In the genomic region with DNA sequence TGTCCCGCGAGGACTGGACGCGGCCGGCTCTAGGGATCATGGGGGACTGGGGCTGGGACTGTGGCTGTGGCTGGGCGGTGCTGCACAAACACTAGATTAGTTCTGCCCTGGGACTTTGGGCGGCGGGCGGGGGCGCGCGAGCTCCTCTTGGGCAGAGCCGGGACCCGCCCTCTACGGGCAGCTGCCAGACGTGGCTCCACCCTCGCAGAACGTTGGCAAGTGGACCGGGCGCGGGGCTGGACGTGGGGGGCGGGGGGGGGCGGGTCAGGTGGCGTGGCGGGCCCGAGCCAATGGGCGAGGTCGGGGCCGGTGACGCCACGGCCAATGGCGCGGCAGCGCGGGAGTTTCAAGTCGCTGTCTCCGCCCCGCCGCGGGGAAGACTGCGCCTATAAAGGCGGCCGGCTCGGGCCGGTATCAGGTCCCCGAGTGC, we compare ENCODE assay signal across 9 mouse cellular contexts. TPM values are rescaled to one million over a fixed set of nuclear protein-coding genes. Genes with fewer than 3 reads are reported as not detected.
A peak's percentile ranks its signal among the peaks of the same experiment; 100 is the strongest.
DNase-seq lines count a peak whose midpoint lies in the region; ATAC-seq and TF ChIP-seq lines count a peak whose summit lies in the region.
"Not testable (repeated sequence)": the region's sequence is repeated elsewhere in the genome, so short reads cannot be mapped to it uniquely, and the experiment has no call there.
"Had no signal": no experiment of that assay in that cellular context is flagged by ENCODE, and none has a peak within 500 bp of the region (broad histone marks: within the 10 kb centered on the region; RNA-seq: fewer than 3 reads in every experiment).

Gene Hist2h3c1, plus strand, starts transcription at position 259 of the 430 bp plus-strand sequence.

- not testable (repeated sequence) for TF ChIP-seq RAD21 in CH12.LX (IDR thresholded peaks at IDR 0.05; ENCODE audit: low read depth, low read length)

- not testable (repeated sequence) for H3K79me2 ChIP-seq in CH12.LX (replicated peaks; ENCODE audit: control insufficient read depth, extremely low read depth, insufficient read depth, poor library complexity, severe bottlenecking)

- H3K9ac ChIP-seq in CH12.LX (ENCODE audit: insufficient read depth, low read depth), result peak within 1 kb of the TSS; percentile 89; the same call in 1 of the 2 replicates
- H3K9ac ChIP-seq in forebrain, embryonic 16.5 days (replicated peaks; ENCODE audit: low read depth, low read length), result peak within 1 kb of the TSS; percentile 37; the same call in 1 of the 2 replicates
- peak within 1 kb of the TSS; percentile 58 for H3K9ac ChIP-seq in kidney, embryonic 15.5 days
- H3K9ac ChIP-seq in liver, embryonic 14.5 days (replicated peaks), result peak within 1 kb of the TSS; percentile 96
- peak within 1 kb of the TSS; percentile 56; the same call in 1 of the 2 replicates for H3K9ac ChIP-seq in midbrain, embryonic 12.5 days (replicated peaks)

- ATAC-seq in forebrain, embryonic 16.5 days, result peak; percentile 87
- ATAC-seq in hematopoietic stem cell, adult 5-6 weeks (replicated peaks in 1 of 2; ENCODE audit: insufficient read depth in 1 of 2, low FRiP score in 2 of 2, low TSS enrichment in 1 of 2, low read depth in 1 of 2, poor library complexity in 2 of 2, severe bottlenecking in 2 of 2), result peak; percentile 74 to 77
- peak; percentile 94 for ATAC-seq in kidney, embryonic 15.5 days (replicated peaks; ENCODE audit: low FRiP score)
- peak; percentile 81 for ATAC-seq in liver, embryonic 14.5 days (ENCODE audit: insufficient read depth)
- ATAC-seq in midbrain, embryonic 12.5 days (ENCODE audit: low FRiP score, low read depth), result peak; percentile 94

- not testable (repeated sequence) for TF ChIP-seq CTCF in CH12.LX (conservative IDR thresholded peaks at IDR 0.05 in 1 of 2, IDR thresholded peaks at IDR 0.05 in 1 of 2; ENCODE audit: low read depth in 2 of 2, low read length in 2 of 2); liver, embryonic 14.5 days (IDR thresholded peaks at IDR 0.05; ENCODE audit: low read depth); spleen, adult 2 months (IDR thresholded peaks at IDR 0.05; ENCODE audit: extremely low read depth, insufficient read depth, insufficient read length, insufficient replicate concordance)

- peak within 1 kb of the TSS; percentile 62 for H3K4me2 ChIP-seq in CH12.LX (ENCODE audit: insufficient read depth, low read depth, poor library complexity, severe bottlenecking)
- peak within 1 kb of the TSS; percentile 39 for H3K4me2 ChIP-seq in forebrain, embryonic 16.5 days (ENCODE audit: low read length)
- H3K4me2 ChIP-seq in kidney, embryonic 15.5 days, result peak within 1 kb of the TSS; percentile 57
- H3K4me2 ChIP-seq in liver, embryonic 14.5 days (ENCODE audit: low read depth), result peak within 1 kb of the TSS; percentile 76
- peak within 1 kb of the TSS; percentile 55 for H3K4me2 ChIP-seq in midbrain, embryonic 12.5 days (replicated peaks)

- not testable (repeated sequence) for DNase-seq in CH12.LX (ENCODE audit: extremely low read depth); embryonic facial prominence, embryonic 10.5 days (ENCODE audit: low spot score); liver, embryonic 14.5 days (ENCODE audit: low read depth in 3 of 3, low spot score in 3 of 3); spleen, adult 2 months (ENCODE audit: low read depth in 1 of 2, low spot score in 2 of 2)

- TF ChIP-seq EP300 in CH12.LX (IDR thresholded peaks at IDR 0.05; ENCODE audit: low read length); liver, embryonic 14.5 days (IDR thresholded peaks at IDR 0.05; ENCODE audit: low read depth): not testable (repeated sequence)

- dilution Hi-C loops in CH12.LX (cut with MboI; ENCODE audit: extremely low pct_ligation_motif_present, extremely low pct_unique_long_range_greater_than_20kb, low sequenced_read_pairs), result not testable (repeated sequence)

- H3K27ac ChIP-seq in CH12.LX (ENCODE audit: insufficient read depth, low read depth), result peak within 1 kb of the TSS; percentile 95
- H3K27ac ChIP-seq in embryonic facial prominence, embryonic 10.5 days (replicated peaks), result peak within 1 kb of the TSS; percentile 88
- H3K27ac ChIP-seq in forebrain, embryonic 16.5 days (ENCODE audit: low read length), result not testable (repeated sequence)
- peak within 1 kb of the TSS; percentile 89 for H3K27ac ChIP-seq in kidney, embryonic 15.5 days
- H3K27ac ChIP-seq in liver, embryonic 14.5 days, result peak within 1 kb of the TSS; percentile 94
- peak within 1 kb of the TSS; percentile 79 for H3K27ac ChIP-seq in midbrain, embryonic 12.5 days (replicated peaks)
- peak within 1 kb of the TSS; percentile 89 for H3K27ac ChIP-seq in spleen, adult 2 months (ENCODE audit: insufficient read depth, low read length)

- in situ Hi-C loops in CH12.LX (cut with MboI; ENCODE audit: low pct_ligation_motif_present, low pct_unique_long_range_greater_than_20kb, low sequenced_read_pairs), result not testable (repeated sequence)

- not testable (repeated sequence) for TF ChIP-seq POLR2A in CH12.LX (IDR thresholded peaks at IDR 0.05; ENCODE audit: low read depth, low read length); spleen, adult 2 months (IDR thresholded peaks at IDR 0.05; ENCODE audit: low read depth, low read length)

- 0% methylated on average over 16 of the region's 47 CpGs for WGBS in embryonic facial prominence, embryonic 10.5 days
- WGBS in forebrain, embryonic 16.5 days, result no CpG with 5 or more reads among the region's 47 CpGs
- WGBS in kidney, embryonic 15.5 days, result 0% methylated on average over 11 of the region's 47 CpGs
- 0% methylated on average over 5 of the region's 47 CpGs for WGBS in liver, embryonic 14.5 days (ENCODE audit: insufficient replicate concordance)
- 0% methylated on average over 11 of the region's 47 CpGs for WGBS in midbrain, embryonic 12.5 days
- WGBS in spleen, adult 2 months, result 0% methylated on average over 10 of the region's 47 CpGs

- H3K27me3 ChIP-seq in CH12.LX (replicated peaks); embryonic facial prominence, embryonic 10.5 days (replicated peaks; ENCODE audit: low read depth, poor library complexity, severe bottlenecking); forebrain, embryonic 16.5 days (replicated peaks; ENCODE audit: control insufficient read depth, insufficient read depth, low read length); kidney, embryonic 15.5 days; liver, embryonic 14.5 days (ENCODE audit: control insufficient read depth, insufficient read depth, low read length); midbrain, embryonic 12.5 days; spleen, adult 2 months (ENCODE audit: control insufficient read depth, insufficient read depth, low read length): not testable (repeated sequence)

- not testable (repeated sequence) for H3K9me3 ChIP-seq in CH12.LX (replicated peaks; ENCODE audit: low read length); embryonic facial prominence, embryonic 10.5 days; forebrain, embryonic 16.5 days (ENCODE audit: control insufficient read depth, low read length); kidney, embryonic 15.5 days (replicated peaks); liver, embryonic 14.5 days (ENCODE audit: control insufficient read depth, low read length); midbrain, embryonic 12.5 days

- H3K36me3 ChIP-seq in CH12.LX (replicated peaks in 1 of 2; ENCODE audit: control insufficient read depth in 1 of 2, insufficient read depth in 1 of 2, low read length in 1 of 2); embryonic facial prominence, embryonic 10.5 days (replicated peaks); forebrain, embryonic 16.5 days (ENCODE audit: control insufficient read depth, insufficient read depth); kidney, embryonic 15.5 days; liver, embryonic 14.5 days (replicated peaks; ENCODE audit: control insufficient read depth, insufficient read depth, low read depth); midbrain, embryonic 12.5 days; spleen, adult 2 months (ENCODE audit: control insufficient read depth, insufficient read depth, low read length): not testable (repeated sequence)

- H3K4me1 ChIP-seq in CH12.LX (ENCODE audit: control insufficient read depth in 1 of 2, insufficient read depth in 2 of 2), result peaks cover 10 to 39% of the 10 kb centered on the region in 2 experiments
- peaks cover 69% of the 10 kb centered on the region for H3K4me1 ChIP-seq in embryonic facial prominence, embryonic 10.5 days
- peaks cover 12% of the 10 kb centered on the region for H3K4me1 ChIP-seq in forebrain, embryonic 16.5 days (replicated peaks; ENCODE audit: control insufficient read depth, insufficient read depth, low read length)
- H3K4me1 ChIP-seq in kidney, embryonic 15.5 days, result peaks cover 47% of the 10 kb centered on the region
- H3K4me1 ChIP-seq in liver, embryonic 14.5 days (replicated peaks; ENCODE audit: control insufficient read depth in 2 of 2, insufficient read depth in 2 of 2, low read length in 1 of 2), result peaks cover 33 to 45% of the 10 kb centered on the region in 2 experiments
- H3K4me1 ChIP-seq in midbrain, embryonic 12.5 days, result peaks cover 27% of the 10 kb centered on the region
- not testable (repeated sequence) for H3K4me1 ChIP-seq in spleen, adult 2 months (ENCODE audit: control insufficient read depth, insufficient read depth, insufficient read length)

- peak within 1 kb of the TSS; percentile 41 to 69 (median 63) for H3K4me3 ChIP-seq in CH12.LX (replicated peaks in 1 of 3; ENCODE audit: low read depth in 2 of 3, low read length in 2 of 3, poor library complexity in 1 of 3)
- H3K4me3 ChIP-seq in embryonic facial prominence, embryonic 10.5 days, result peak within 1 kb of the TSS; percentile 65
- H3K4me3 ChIP-seq in forebrain, embryonic 16.5 days (replicated peaks; ENCODE audit: low read length), result peak within 1 kb of the TSS; percentile 38
- peak within 1 kb of the TSS; percentile 50 for H3K4me3 ChIP-seq in kidney, embryonic 15.5 days (replicated peaks)
- H3K4me3 ChIP-seq in liver, embryonic 14.5 days (ENCODE audit: insufficient read depth in 1 of 2, low read depth in 2 of 2, low read length in 2 of 2), result peak within 1 kb of the TSS; percentile 72 to 74
- peak within 1 kb of the TSS; percentile 41 for H3K4me3 ChIP-seq in midbrain, embryonic 12.5 days
- H3K4me3 ChIP-seq in spleen, adult 2 months (ENCODE audit: extremely low read depth, insufficient read depth, insufficient read length), result peak within 1 kb of the TSS; percentile 60; the same call in 1 of the 2 replicates

RNA-seq across cellular contexts. Expression of gene Hist2h3c1, which starts in this region (rescaled TPM):
- total RNA-seq in CH12.LX (2012; rRNA removed) (0.67 and 1.4 TPM in 2 replicates), CH12.LX (2014; rRNA removed) (1.2 and 1.4 TPM in 2 replicates)
- polyA plus RNA-seq in CH12.LX (2012; ENCODE audit: insufficient read length, low read depth), result 0.33 and 0.34 TPM in 2 replicates
- polyA plus RNA-seq in embryonic facial prominence, embryonic 10.5 days (2016; fragmentation: Nextera tagmentation; extraction: Ambion mirVana), result 0.52 and 0.81 TPM in 2 replicates
- polyA plus RNA-seq in forebrain, embryonic 16.5 days (2015; fragmentation: Nextera tagmentation; extraction: Ambion mirVana), result 2.0 TPM in 1 of 2 replicates, not detected in the other
- 3.7 TPM in 1 of 2 replicates, not detected in the other for total RNA-seq in hematopoietic stem cell, adult 5-6 weeks (2017)
- 0.55 and 1.2 TPM in 2 replicates for polyA plus RNA-seq in kidney, embryonic 15.5 days (2015; fragmentation: Nextera tagmentation; extraction: Ambion mirVana)
- polyA plus RNA-seq in liver, embryonic 14.5 days (2012; rRNA removed), result 2.4 and 3.6 TPM in 2 replicates
- polyA plus RNA-seq in liver, embryonic 14.5 days (2014; fragmentation: Nextera tagmentation; extraction: Ambion mirVana), result 2.6 and 5.7 TPM in 2 replicates
- 1.4 TPM in 1 of 2 replicates, not detected in the other for polyA plus RNA-seq in midbrain, embryonic 12.5 days (2016; fragmentation: Nextera tagmentation; extraction: Ambion mirVana)
- polyA plus RNA-seq in spleen, adult 2 months (2012; rRNA removed), result not detected in 2 replicates
- total RNA-seq: gastrocnemius, postnatal 14 days had no signal

Comparison
In these comparisons a context has a peak if more than half of its experiments do, and no peak if none do; other contexts are left out.
1. H3K9ac ChIP-seq: peak in every context shown above with its lines; median percentile 96 in liver, embryonic 14.5 days; 89 in CH12.LX; 58 in kidney, embryonic 15.5 days; 56 in midbrain, embryonic 12.5 days; 37 in forebrain, embryonic 16.5 days.